Mouse (Mus musculus): ENCODE data around the gene Usp44. TPM values are rescaled to one million over a fixed set of nuclear protein-coding genes. Genes with fewer than 3 reads are reported as not detected.
"Not testable (repeated sequence)": the region's sequence is repeated elsewhere in the genome, so short reads cannot be mapped to it uniquely, and the experiment has no call there.

The Usp44 gene
- polyA plus RNA-seq, 1 experiment from 2014 or later: 1.1 TPM

DNA sequence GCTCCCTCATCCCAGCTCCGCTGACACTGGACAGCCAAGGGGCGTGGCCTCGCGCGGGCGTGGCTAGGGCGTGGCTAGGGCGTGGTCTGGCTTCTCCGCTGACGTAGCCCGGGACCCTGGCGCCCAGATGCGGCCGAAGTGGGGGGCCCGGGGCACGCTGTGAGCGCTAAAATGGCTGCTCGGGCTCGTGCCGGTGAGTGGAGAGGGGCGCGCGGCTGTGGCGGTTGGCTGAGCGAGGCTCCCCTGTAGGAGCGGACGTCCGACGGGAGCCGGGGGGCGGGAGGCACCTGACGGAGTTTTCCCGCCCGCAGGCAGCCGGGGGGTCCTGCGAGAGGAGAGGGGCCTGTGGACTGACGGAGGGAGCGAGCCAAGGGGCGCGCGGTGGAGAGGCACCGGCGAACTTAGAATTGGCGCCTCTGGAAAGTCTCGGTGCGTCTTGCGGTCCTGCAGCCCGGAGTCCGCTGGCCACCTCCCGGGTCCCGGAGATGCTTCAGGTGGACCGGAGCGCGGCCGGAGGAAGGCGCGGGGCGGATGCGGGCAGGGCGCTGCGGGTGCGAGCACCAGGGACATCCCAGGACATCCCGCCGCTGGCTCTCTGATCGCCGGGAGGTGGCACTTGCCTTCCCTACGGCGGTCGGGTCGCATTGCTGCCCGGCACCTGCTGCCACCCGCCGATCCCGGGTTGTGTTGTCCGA, 2.5 kb downstream of the Usp44 start:
- Histone ChIP-seq H3K4me1 (ENCODE audit: control insufficient read depth, insufficient read depth, low read length) (no peaks in the 10 kb centered on the region), H3K4me3 (ENCODE audit: low read depth, low read length) (peak overlapping the region; percentile 84), H3K9me3 (replicated peaks; ENCODE audit: control insufficient read depth, low read length) (no peaks in the 10 kb centered on the region), H3K9ac (ENCODE audit: low read depth, low read length) (peak overlapping the region; percentile 65), H3K36me3 (ENCODE audit: control insufficient read depth, insufficient read depth, low read length) (no peaks in the 10 kb centered on the region), H3K4me2 (peak overlapping the region; percentile 98), H3K27ac (ENCODE audit: low read depth, low read length) (no peak overlapping the region), H3K27me3 (ENCODE audit: control insufficient read depth, insufficient read depth, low read length) (peaks cover 47% of the 10 kb centered on the region)
- WGBS (ENCODE audit: insufficient replicate concordance): under 1% methylated on average over 72 of the region's 75 CpGs
- peak; percentile 93 for ATAC-seq (replicated peaks; ENCODE audit: insufficient number of reproducible peaks, low FRiP score, low TSS enrichment)

DNA sequence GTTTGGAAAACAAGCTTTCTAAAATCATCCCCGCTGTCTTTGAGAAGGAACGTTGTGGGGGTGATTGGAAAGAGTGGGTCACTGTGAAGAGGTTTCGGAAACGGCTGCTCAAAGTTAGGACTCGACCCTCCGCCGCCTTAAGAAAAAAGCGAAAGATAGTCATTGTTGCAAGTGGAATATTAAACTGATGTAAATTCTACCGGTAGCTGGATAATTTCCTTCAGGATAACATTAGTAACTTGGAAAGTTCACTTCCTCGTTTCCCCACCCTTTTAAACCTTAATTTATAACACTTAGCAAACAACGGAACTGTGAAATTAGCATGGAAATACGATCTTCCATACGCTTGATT, 3.0 kb downstream of the Usp44 start:
- 6% methylated on average over 13 of the region's 13 CpGs for WGBS (ENCODE audit: insufficient replicate concordance)
- no peaks in the 10 kb centered on the region for H3K4me1 ChIP-seq (ENCODE audit: control insufficient read depth, insufficient read depth, low read length)
- peak overlapping the region; percentile 65; the same call in 1 of the 2 replicates for H3K9ac ChIP-seq (ENCODE audit: low read depth, low read length)
- peaks cover 47% of the 10 kb centered on the region for H3K27me3 ChIP-seq (ENCODE audit: control insufficient read depth, insufficient read depth, low read length)
- peak overlapping the region; percentile 84 for H3K4me3 ChIP-seq (ENCODE audit: low read depth, low read length)
- no peak overlapping the region for H3K27ac ChIP-seq (ENCODE audit: low read depth, low read length)
- ATAC-seq (replicated peaks; ENCODE audit: insufficient number of reproducible peaks, low FRiP score, low TSS enrichment): no peak
- H3K36me3 ChIP-seq (ENCODE audit: control insufficient read depth, insufficient read depth, low read length): no peaks in the 10 kb centered on the region
- H3K9me3 ChIP-seq (replicated peaks; ENCODE audit: control insufficient read depth, low read length): no peaks in the 10 kb centered on the region
- peak overlapping the region; percentile 98 for H3K4me2 ChIP-seq

DNA sequence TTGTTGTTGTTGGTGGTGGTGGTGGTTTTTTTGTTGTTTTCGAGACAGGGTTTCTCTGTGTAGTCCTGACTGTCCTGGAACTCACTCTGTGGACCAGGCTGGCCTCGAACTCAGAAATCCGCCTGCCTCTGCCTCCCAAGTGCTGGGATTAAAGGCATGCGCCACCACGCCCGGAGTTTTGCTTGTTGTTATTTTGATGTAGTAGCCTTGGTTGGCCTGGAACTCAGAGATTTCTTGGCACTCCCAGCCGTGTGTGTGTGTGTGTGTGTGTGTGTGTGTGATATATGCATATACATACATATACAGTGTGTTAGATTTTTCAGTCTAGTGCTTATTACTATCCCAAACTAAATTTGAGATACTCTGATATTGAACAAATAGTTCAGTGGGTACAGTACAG, 3.8 kb downstream of the Usp44 start:
- not testable (repeated sequence) for H3K9ac ChIP-seq (ENCODE audit: low read depth, low read length); H3K4me1 ChIP-seq (ENCODE audit: control insufficient read depth, insufficient read depth, low read length); H3K4me2 ChIP-seq; H3K9me3 ChIP-seq (replicated peaks; ENCODE audit: control insufficient read depth, low read length); H3K27ac ChIP-seq (ENCODE audit: low read depth, low read length); H3K4me3 ChIP-seq (ENCODE audit: low read depth, low read length); H3K36me3 ChIP-seq (ENCODE audit: control insufficient read depth, insufficient read depth, low read length); ATAC-seq (replicated peaks; ENCODE audit: insufficient number of reproducible peaks, low FRiP score, low TSS enrichment)
- H3K27me3 ChIP-seq (ENCODE audit: control insufficient read depth, insufficient read depth, low read length): peaks cover 40% of the 10 kb centered on the region
- 87% methylated on average over 7 of the region's 7 CpGs for WGBS (ENCODE audit: insufficient replicate concordance)

DNA sequence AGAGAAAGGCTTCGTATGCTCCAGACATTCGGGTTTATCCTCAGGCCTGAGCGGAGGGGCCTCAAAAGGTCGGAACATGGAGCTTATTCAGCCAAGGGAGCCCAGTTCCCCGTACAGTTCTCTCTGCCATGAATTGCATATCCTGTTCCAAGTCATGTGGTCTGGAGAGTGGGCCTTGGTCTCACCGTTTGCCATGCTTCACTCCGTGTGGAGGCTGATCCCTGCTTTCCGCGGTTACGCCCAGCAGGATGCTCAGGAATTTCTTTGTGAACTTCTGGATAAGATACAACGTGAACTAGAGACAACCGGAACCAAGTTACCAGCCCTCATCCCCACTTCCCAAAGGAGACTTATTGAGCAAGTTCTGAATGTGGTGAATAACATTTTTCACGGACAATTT, 15.4 kb downstream of the Usp44 start:
- 92% methylated on average over 13 of the region's 13 CpGs for WGBS (ENCODE audit: insufficient replicate concordance)

DNA sequence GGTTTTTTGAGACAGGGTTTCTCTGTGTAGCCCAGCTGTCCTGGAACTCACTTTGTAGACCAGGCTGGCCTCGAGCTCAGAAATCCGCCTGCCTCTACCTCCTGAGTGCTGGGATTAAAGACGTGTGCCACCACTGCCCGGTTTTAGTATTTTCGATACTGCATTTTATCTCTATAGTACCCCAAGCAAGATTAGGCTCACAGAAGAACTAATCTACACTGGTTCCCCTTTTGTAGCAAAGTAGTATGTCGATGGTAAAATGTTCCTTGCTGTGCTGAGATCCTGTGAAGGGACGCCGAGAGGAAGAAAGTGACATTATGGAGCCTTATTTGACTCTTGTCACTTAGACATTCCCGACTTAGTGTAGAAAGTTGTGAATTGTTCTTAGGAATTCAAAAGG, 23.8 kb downstream of the Usp44 start:
- Histone ChIP-seq H3K9me3 (replicated peaks; ENCODE audit: control insufficient read depth, low read length) (no peaks in the 10 kb centered on the region), H3K27me3 (ENCODE audit: control insufficient read depth, insufficient read depth, low read length) (no peaks in the 10 kb centered on the region), H3K9ac (ENCODE audit: low read depth, low read length) (no peak overlapping the region), H3K27ac (ENCODE audit: low read depth, low read length) (no peak overlapping the region), H3K4me3 (ENCODE audit: low read depth, low read length) (no peak overlapping the region), H3K4me1 (ENCODE audit: control insufficient read depth, insufficient read depth, low read length) (no peaks in the 10 kb centered on the region), H3K4me2 (no peak overlapping the region), H3K36me3 (ENCODE audit: control insufficient read depth, insufficient read depth, low read length) (peaks cover 4% of the 10 kb centered on the region; the same call in 1 of the 2 replicates)
- no peak for ATAC-seq (replicated peaks; ENCODE audit: insufficient number of reproducible peaks, low FRiP score, low TSS enrichment)
- WGBS (ENCODE audit: insufficient replicate concordance): 81% methylated on average over 9 of the region's 9 CpGs

More for the DNA sequence above, 15.4 kb downstream of the Usp44 start:
- Histone ChIP-seq H3K4me3 (ENCODE audit: low read depth, low read length) (no peak overlapping the region), H3K4me1 (ENCODE audit: control insufficient read depth, insufficient read depth, low read length) (no peaks in the 10 kb centered on the region), H3K9me3 (replicated peaks; ENCODE audit: control insufficient read depth, low read length) (no peaks in the 10 kb centered on the region; the same call in 1 of the 2 replicates), H3K9ac (ENCODE audit: low read depth, low read length) (no peak overlapping the region), H3K27me3 (ENCODE audit: control insufficient read depth, insufficient read depth, low read length) (no peaks in the 10 kb centered on the region), H3K27ac (ENCODE audit: low read depth, low read length) (no peak overlapping the region), H3K36me3 (ENCODE audit: control insufficient read depth, insufficient read depth, low read length) (no peaks in the 10 kb centered on the region; the same call in 1 of the 2 replicates), H3K4me2 (no peak overlapping the region)
- no peak for ATAC-seq (replicated peaks; ENCODE audit: insufficient number of reproducible peaks, low FRiP score, low TSS enrichment)

DNA sequence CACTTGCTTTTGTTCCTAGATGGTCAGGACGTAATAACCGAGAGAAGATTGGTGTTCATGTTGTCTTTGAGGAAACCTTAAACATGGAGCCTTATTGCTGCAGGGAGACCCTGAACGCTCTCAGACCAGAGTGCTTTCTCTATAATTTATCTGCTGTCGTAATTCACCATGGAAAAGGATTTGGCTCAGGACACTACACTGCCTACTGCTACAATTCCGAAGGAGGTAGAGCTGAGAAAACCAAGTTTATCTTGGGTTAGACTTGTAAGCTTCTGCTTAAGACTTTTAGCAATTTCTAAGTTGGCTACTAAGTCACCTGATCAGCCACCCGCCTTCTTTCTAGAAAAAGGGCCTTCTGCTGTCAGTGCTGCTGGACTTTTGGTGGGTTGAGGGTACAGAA, 24.7 kb downstream of the Usp44 start:
- WGBS (ENCODE audit: insufficient replicate concordance): 93% methylated on average over 6 of the region's 6 CpGs
- Histone ChIP-seq H3K36me3 (ENCODE audit: control insufficient read depth, insufficient read depth, low read length) (peaks cover 4% of the 10 kb centered on the region; the same call in 1 of the 2 replicates), H3K27ac (ENCODE audit: low read depth, low read length) (no peak overlapping the region), H3K9ac (ENCODE audit: low read depth, low read length) (no peak overlapping the region), H3K9me3 (replicated peaks; ENCODE audit: control insufficient read depth, low read length) (no peaks in the 10 kb centered on the region), H3K27me3 (ENCODE audit: control insufficient read depth, insufficient read depth, low read length) (no peaks in the 10 kb centered on the region), H3K4me1 (ENCODE audit: control insufficient read depth, insufficient read depth, low read length) (no peaks in the 10 kb centered on the region), H3K4me3 (ENCODE audit: low read depth, low read length) (no peak overlapping the region), H3K4me2 (no peak overlapping the region)
- no peak for ATAC-seq (replicated peaks; ENCODE audit: insufficient number of reproducible peaks, low FRiP score, low TSS enrichment)

DNA sequence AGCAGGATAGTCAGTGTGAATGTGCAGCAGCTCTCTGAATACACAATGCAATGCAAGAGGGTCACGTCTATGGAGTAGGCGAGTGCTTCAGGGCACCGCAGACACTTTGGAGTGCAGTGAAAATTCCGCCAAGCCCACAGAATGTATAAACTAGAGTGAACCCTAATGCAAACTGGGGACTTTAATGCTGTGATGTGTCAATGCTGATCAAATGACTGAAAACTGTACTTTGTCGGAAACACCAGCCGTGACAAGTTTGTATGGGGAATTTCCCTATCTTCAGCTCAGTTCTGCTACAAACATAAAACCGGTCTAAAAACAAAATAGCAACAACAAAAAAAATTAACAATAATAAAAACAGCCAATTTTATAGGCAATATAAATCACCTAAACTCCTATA, 37.0 kb downstream of the Usp44 start:
- 90% methylated on average over 7 of the region's 7 CpGs for WGBS (ENCODE audit: insufficient replicate concordance)
- Histone ChIP-seq H3K27ac (ENCODE audit: low read depth, low read length) (no peak overlapping the region), H3K27me3 (ENCODE audit: control insufficient read depth, insufficient read depth, low read length) (no peaks in the 10 kb centered on the region), H3K4me3 (ENCODE audit: low read depth, low read length) (no peak overlapping the region), H3K36me3 (ENCODE audit: control insufficient read depth, insufficient read depth, low read length) (peaks cover 38% of the 10 kb centered on the region), H3K4me2 (no peak overlapping the region), H3K9me3 (replicated peaks; ENCODE audit: control insufficient read depth, low read length) (no peaks in the 10 kb centered on the region), H3K4me1 (ENCODE audit: control insufficient read depth, insufficient read depth, low read length) (no peaks in the 10 kb centered on the region), H3K9ac (ENCODE audit: low read depth, low read length) (no peak overlapping the region)
- no peak for ATAC-seq (replicated peaks; ENCODE audit: insufficient number of reproducible peaks, low FRiP score, low TSS enrichment)

DNA sequence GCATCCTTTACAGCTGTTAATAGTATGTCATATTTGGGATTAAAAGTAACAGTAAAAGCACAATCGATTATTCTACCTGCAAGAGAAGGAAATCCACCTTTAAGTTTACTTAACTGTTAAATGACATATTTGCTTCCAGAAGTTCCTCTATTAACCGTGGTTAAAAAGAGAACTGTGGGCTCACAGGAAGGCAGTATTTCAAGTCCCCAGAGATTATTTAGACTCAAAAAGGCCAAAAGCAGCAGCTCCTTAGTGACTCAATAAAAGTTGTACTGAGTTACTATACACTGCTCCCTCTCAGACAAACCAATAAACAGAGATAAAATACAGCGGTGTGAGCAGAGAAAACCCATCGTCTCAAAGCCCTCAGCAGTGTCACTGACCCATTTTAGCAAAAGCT, 37.5 kb downstream of the Usp44 start:
- Histone ChIP-seq H3K27ac (ENCODE audit: low read depth, low read length) (no peak overlapping the region), H3K27me3 (ENCODE audit: control insufficient read depth, insufficient read depth, low read length) (no peaks in the 10 kb centered on the region), H3K4me3 (ENCODE audit: low read depth, low read length) (no peak overlapping the region), H3K4me1 (ENCODE audit: control insufficient read depth, insufficient read depth, low read length) (no peaks in the 10 kb centered on the region), H3K36me3 (ENCODE audit: control insufficient read depth, insufficient read depth, low read length) (peaks cover 37% of the 10 kb centered on the region), H3K4me2 (no peak overlapping the region), H3K9me3 (replicated peaks; ENCODE audit: control insufficient read depth, low read length) (no peaks in the 10 kb centered on the region), H3K9ac (ENCODE audit: low read depth, low read length) (no peak overlapping the region)
- no peak for ATAC-seq (replicated peaks; ENCODE audit: insufficient number of reproducible peaks, low FRiP score, low TSS enrichment)
- 90% methylated on average over 4 of the region's 4 CpGs for WGBS (ENCODE audit: insufficient replicate concordance)

DNA sequence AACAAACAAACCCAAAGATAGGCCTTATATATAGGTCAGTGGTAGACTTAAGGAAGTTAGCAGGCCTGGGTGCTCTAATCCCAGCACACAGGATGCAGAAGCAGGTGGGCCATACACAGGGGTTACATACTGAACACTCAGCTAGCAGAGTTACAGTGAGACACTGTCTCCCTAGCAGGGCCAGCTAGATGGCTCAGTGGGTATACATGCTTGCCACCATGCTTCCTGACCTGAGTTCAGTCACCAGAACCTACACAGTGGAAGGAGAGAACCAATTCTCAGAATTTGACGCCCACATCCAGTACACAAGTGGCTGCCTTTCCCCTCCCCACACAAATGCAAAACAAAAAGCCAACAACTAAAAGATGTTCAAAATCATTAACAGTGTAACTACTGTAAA, 45.4 kb downstream of the Usp44 start:
- Histone ChIP-seq H3K9ac (ENCODE audit: low read depth, low read length) (no peak overlapping the region), H3K4me3 (ENCODE audit: low read depth, low read length) (no peak overlapping the region), H3K36me3 (ENCODE audit: control insufficient read depth, insufficient read depth, low read length) (peaks cover 7% of the 10 kb centered on the region; the same call in 1 of the 2 replicates), H3K9me3 (replicated peaks; ENCODE audit: control insufficient read depth, low read length) (no peaks in the 10 kb centered on the region), H3K4me2 (no peak overlapping the region), H3K4me1 (ENCODE audit: control insufficient read depth, insufficient read depth, low read length) (no peaks in the 10 kb centered on the region), H3K27me3 (ENCODE audit: control insufficient read depth, insufficient read depth, low read length) (no peaks in the 10 kb centered on the region), H3K27ac (ENCODE audit: low read depth, low read length) (no peak overlapping the region)
- 87% methylated on average over 1 of the region's 1 CpGs for WGBS (ENCODE audit: insufficient replicate concordance)
- no peak for ATAC-seq (replicated peaks; ENCODE audit: insufficient number of reproducible peaks, low FRiP score, low TSS enrichment)
